Mouse (Mus musculus) ES-Bruce4 (cell line): ENCODE results near the gene Axl. TPM values are rescaled to one million over a fixed set of nuclear protein-coding genes. Genes with fewer than 3 reads are reported as not detected.
"Not testable (repeated sequence)": the region's sequence is repeated elsewhere in the genome, so short reads cannot be mapped to it uniquely, and the experiment has no call there.

Experiments used
- H3K27ac ChIP-seq: 2 replicates; pipeline ENCODE4 v1.5.1; 2012; ENCODE audit warnings: low read length, inconsistent platforms; ENCODE audit not compliant: insufficient read depth
- H3K27me3 ChIP-seq: 2 replicates; pipeline ENCODE4 v1.6.1; 2012; ENCODE audit warnings: mild to moderate bottlenecking, low read length, inconsistent platforms; ENCODE audit not compliant: control insufficient read depth, poor library complexity, insufficient read depth, severe bottlenecking
- H3K36me3 ChIP-seq: 2 replicates; pipeline ENCODE4 v1.6.1; 2012; ENCODE audit warnings: inconsistent platforms, mild to moderate bottlenecking, low read length, moderate library complexity; ENCODE audit not compliant: control insufficient read depth, poor library complexity, insufficient read depth, severe bottlenecking
- H3K4me1 ChIP-seq: one replicate; pipeline ENCODE4 v1.8.1; 2011; ENCODE audit warnings: low read length; ENCODE audit not compliant: control insufficient read depth, insufficient read depth
- H3K4me3 ChIP-seq: 2 replicates; pipeline ENCODE4 v1.5.1; 2011; ENCODE audit warnings: low read depth, mild to moderate bottlenecking, low read length
- H3K9ac ChIP-seq: 2 replicates; pipeline ENCODE4 v1.6.1; 2012; ENCODE audit warnings: low read depth, mild to moderate bottlenecking, inconsistent platforms; ENCODE audit not compliant: poor library complexity, severe bottlenecking
- H3K9me3 ChIP-seq: replicated peaks from 2 replicates; pipeline ENCODE4 v1.6.1; 2012; ENCODE audit warnings: mild to moderate bottlenecking, low read length, inconsistent platforms; ENCODE audit not compliant: control insufficient read depth, poor library complexity, insufficient read depth, severe bottlenecking
- CTCF ChIP-seq: IDR thresholded peaks from one replicate; pipeline ENCODE4 v1.8.1; 2011; ENCODE audit warnings: low read depth, low read length
- EP300 ChIP-seq: IDR thresholded peaks from 2 replicates; pipeline ENCODE4 v1.6.1; 2011; ENCODE audit warnings: low read depth, low read length; ENCODE audit not compliant: insufficient read depth
- POLR2A ChIP-seq: IDR thresholded peaks from one replicate; pipeline ENCODE4 v1.8.1; 2011; ENCODE audit warnings: low read length; ENCODE audit not compliant: insufficient read depth
- polyA plus RNA-seq: library from polyadenylated mRNA; stranded (reverse); fragments of >200 nt; gene quantifications from 2 replicates; pipeline ENCODE4 v1.2.4, GENCODE M21; 2011; ENCODE audit warnings: low read depth; ENCODE audit not compliant: missing spikeins, insufficient read depth, insufficient read length

Axl gene
- polyA plus RNA-seq, 1 experiment = 16.4 TPM

GRCm38 (mm10) chr7:25734991-25735390 lies 53.5 kb downstream of the Axl start:
- Histone ChIP-seq H3K4me3 (no peak overlapping the region), H3K36me3 (peaks cover 86% of the 10 kb centered on the region), H3K9ac (no peak overlapping the region), H3K27me3 (no peaks in the 10 kb centered on the region), H3K4me1 (no peaks in the 10 kb centered on the region), H3K9me3 (no peaks in the 10 kb centered on the region), H3K27ac (no peak overlapping the region)
- no peak for TF ChIP-seq CTCF
- no peak for TF ChIP-seq EP300
- TF ChIP-seq POLR2A = no peak

DNA sequence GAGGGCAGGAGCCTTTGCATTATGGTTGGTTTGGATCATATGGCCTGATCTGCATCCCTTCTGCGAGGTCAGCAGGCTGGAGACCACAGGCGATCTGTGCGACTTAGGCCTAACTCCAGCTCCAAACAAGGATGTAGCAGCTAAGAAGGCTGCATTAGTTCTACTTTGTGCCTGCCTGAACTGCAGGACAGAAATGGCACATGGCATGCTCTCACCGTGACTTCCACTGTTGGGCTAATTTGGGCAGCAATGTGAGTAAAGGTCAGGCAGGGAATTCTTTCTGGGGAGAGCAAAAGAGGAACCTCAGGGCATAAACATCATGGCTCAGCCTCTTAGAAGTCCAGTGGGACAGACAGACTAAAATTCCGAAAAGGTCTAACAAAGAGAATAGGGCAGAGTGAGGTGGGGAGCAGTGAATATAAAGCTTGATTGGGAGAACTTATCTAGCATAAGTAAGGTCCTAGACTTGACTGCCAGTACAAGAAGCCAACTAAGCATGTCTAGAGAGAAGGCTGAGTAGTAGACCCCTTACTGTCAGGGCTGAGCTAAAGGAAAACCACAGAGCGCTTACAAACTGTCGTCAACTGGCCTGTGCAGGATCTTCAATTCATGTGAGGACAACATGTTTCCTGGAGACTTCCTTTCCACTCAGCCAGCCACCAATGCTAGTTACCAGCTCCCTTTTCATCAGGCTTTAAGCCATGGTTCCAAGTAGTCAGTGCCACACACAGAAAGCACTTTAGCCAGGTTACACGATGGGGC lies 57.0 kb downstream of the Axl start:
- Histone ChIP-seq H3K4me3 (no peak overlapping the region), H3K27ac (no peak overlapping the region), H3K9ac (no peak overlapping the region), H3K9me3 (no peaks in the 10 kb centered on the region), H3K4me1 (no peaks in the 10 kb centered on the region), H3K27me3 (no peaks in the 10 kb centered on the region), H3K36me3 (peaks cover 90% of the 10 kb centered on the region)
- TF ChIP-seq POLR2A (no peak), EP300 (no peak), CTCF (no peak)

- H3K36me3 ChIP-seq = peaks cover 96% of the 10 kb centered on the region
Measured at GRCm38 (mm10) chr7:25729862-25730261, 58.6 kb downstream of the Axl start.

GRCm38 (mm10) chr7:25729396-25729795 lies 59.1 kb downstream of the Axl start:
- TF ChIP-seq POLR2A (no peak), CTCF (no peak), EP300 (no peak)

More at GRCm38 (mm10) chr7:25729862-25730261, 58.6 kb downstream of the Axl start:
- Histone ChIP-seq H3K9ac (no peak overlapping the region), H3K27me3 (no peaks in the 10 kb centered on the region), H3K4me3 (no peak overlapping the region), H3K4me1 (no peaks in the 10 kb centered on the region), H3K27ac (no peak overlapping the region), H3K9me3 (no peaks in the 10 kb centered on the region)
- no peak for TF ChIP-seq EP300
- TF ChIP-seq CTCF = no peak
- no peak for TF ChIP-seq POLR2A

GRCm38 (mm10) chr7:25727800-25728199 lies 60.7 kb downstream of the Axl start:
- Histone ChIP-seq H3K4me1 (no peaks in the 10 kb centered on the region), H3K4me3 (no peak overlapping the region), H3K9me3 (no peaks in the 10 kb centered on the region), H3K27me3 (no peaks in the 10 kb centered on the region), H3K27ac (no peak overlapping the region), H3K36me3 (peaks cover 97% of the 10 kb centered on the region), H3K9ac (no peak overlapping the region)
- TF ChIP-seq CTCF = no peak
- TF ChIP-seq POLR2A = no peak
- TF ChIP-seq EP300 = no peak

More at GRCm38 (mm10) chr7:25729396-25729795, 59.1 kb downstream of the Axl start:
- no peaks in the 10 kb centered on the region for H3K4me1 ChIP-seq
- no peaks in the 10 kb centered on the region for H3K27me3 ChIP-seq
- no peak overlapping the region for H3K9ac ChIP-seq
- no peaks in the 10 kb centered on the region for H3K9me3 ChIP-seq
- H3K4me3 ChIP-seq = no peak overlapping the region
- H3K27ac ChIP-seq = no peak overlapping the region
- H3K36me3 ChIP-seq = peaks cover 96% of the 10 kb centered on the region

- H3K4me3 ChIP-seq = no peak overlapping the region
- no peaks in the 10 kb centered on the region for H3K4me1 ChIP-seq
- no peak overlapping the region for H3K27ac ChIP-seq
- H3K9ac ChIP-seq = no peak overlapping the region
- H3K27me3 ChIP-seq = no peaks in the 10 kb centered on the region
- TF ChIP-seq EP300 = no peak
- peaks cover 85% of the 10 kb centered on the region for H3K36me3 ChIP-seq
- no peaks in the 10 kb centered on the region for H3K9me3 ChIP-seq
Measured at GRCm38 (mm10) chr7:25725886-25726285, 62.6 kb downstream of the Axl start.

- H3K36me3 ChIP-seq = peaks cover 46% of the 10 kb centered on the region
- H3K4me1 ChIP-seq, H3K27ac ChIP-seq, H3K4me3 ChIP-seq, H3K9me3 ChIP-seq, H3K27me3 ChIP-seq, H3K9ac ChIP-seq: not testable (repeated sequence)
Measured at GRCm38 (mm10) chr7:25721776-25722175, 66.7 kb downstream of the Axl start.
